Mouse (Mus musculus) Patski (cell line): ENCODE data around the gene Csnk2b. TPM values are rescaled to one million over a fixed set of nuclear protein-coding genes. Genes with fewer than 3 reads are reported as not detected.

ENCODE experiments used
- ATAC-seq: fragments of 100-300 bp; one replicate; pipeline ENCODE4 v1.8.0; 2021
- CTCF ChIA-PET: fragments of 350-600 bp; sonication (Branson Sonifier 250); formaldehyde crosslinking; loops from one replicate; lab custom pipeline; 2022; ENCODE audit warnings: inconsistent platforms; lab: Charles Lee
- POLR2A ChIA-PET: fragments of 350-600 bp; sonication (Branson Sonifier 250); formaldehyde crosslinking; loops from one replicate; lab custom pipeline; 2022; ENCODE audit warnings: antibody characterized with exemption, inconsistent platforms; lab: Charles Lee
- DNase-seq: peaks from one replicate; pipeline ENCODE4 v3.0.0-alpha.2; 2011; ENCODE audit warnings: low read depth, low spot score
- H3K27me3 ChIP-seq: fragments of 371-371 bp; one replicate; pipeline ENCODE4 v1.5.1; 2021
- CTCF ChIP-seq: fragments of 100-300 bp; IDR thresholded peaks from one replicate; pipeline ENCODE4 v1.5.1; 2021
- in situ Hi-C: fragments of 300-500 bp; cut with MboI; formaldehyde crosslinking; loops from 3 replicates; pipeline ENCODE4 v1.11.1; 2018; ENCODE audit warnings: low pct_unique_long_range_greater_than_20kb, mixed read lengths
- polyA plus RNA-seq: library from polyadenylated mRNA; unstranded; gene quantifications from one replicate; pipeline ENCODE4 v1.2.3, GENCODE M21; 2021

Csnk2b gene
- polyA plus RNA-seq, 1 experiment from 2014 or later: 254 TPM

DNA sequence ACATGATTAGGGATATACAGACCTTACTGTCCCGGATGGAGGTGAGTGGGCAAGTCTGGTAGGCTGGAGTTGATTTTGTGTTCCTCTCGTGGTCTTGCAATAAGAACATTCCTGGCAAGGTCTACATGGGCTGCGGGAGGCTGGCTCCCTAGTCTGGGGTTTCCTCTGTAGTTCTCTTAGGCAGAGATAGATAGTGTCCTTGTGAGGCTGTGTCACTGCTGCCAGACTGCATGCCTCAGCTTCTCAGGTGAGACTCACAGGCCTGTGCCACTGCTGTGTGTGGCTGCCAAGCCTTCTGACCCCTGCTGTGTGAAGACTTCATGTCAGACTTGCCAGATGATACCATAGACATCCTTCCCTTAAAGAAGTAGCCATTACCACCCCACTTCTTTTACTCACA, 17.4 kb upstream of the Csnk2b start:
- ATAC-seq (no peak), DNase-seq (no peak)
- H3K27me3 ChIP-seq: no peaks in the 10 kb centered on the region
- ChIA-PET CTCF (interaction anchor here (1.1 to 3.2 kb wide), 3 partner anchors 14 to 30 kb away, joined by 3 to 11 read pairs (median 8); partner anchors contain the start of gene D17H6S53E), POLR2A (interaction anchor here (1.4 to 3.5 kb wide), 2 partner anchors 8 to 24 kb away, joined by 7 to 17 read pairs; no protein-coding TSS in a partner anchor)
- in situ Hi-C loops: loop anchor here (25.0 kb wide), 1 partner anchor 502 kb away; the partner anchor contains the start of genes Atf6b, Fkbpl, Ppt2 and Prrt1
- TF ChIP-seq CTCF: no peak

DNA sequence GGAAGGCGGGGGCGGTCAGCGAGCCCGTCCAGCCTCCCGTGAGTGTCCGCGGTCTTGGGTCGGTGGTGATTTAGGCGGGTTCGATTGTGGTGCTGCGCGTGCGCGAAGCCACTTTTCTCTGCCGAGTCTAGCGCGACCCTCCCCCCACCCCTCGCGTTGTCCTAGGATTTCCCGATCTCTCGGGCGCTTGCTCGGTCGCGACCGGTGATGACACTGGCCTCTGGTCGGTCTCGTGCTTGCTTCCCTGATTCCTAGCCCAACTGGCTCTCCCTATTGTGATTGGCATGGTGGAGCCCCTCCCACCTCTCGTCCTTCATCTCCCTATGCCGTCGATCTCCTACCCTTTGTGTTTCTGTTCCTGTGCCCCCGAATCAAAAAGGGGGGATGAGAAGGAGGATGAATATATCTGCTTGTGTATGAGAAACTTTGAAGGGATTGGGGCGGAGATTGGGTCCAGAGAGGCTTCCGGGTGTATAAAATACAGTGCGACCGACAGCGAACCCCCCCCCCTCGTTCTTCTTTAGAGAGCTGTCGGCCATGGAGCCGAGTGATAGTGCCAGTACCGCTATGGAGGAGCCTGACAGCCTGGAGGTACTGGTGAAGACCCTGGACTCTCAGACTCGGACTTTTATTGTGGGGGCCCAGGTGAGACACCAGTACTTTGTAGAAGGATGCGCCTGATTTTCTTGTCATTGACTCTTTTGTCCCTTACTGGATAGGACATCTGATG, 13.9 kb upstream of the Csnk2b start:
- no peak for TF ChIP-seq CTCF
- ChIA-PET CTCF (no interaction called here), POLR2A (interaction anchor here (0.6 to 3.5 kb wide), 4 partner anchors 9 to 27 kb away, joined by 3 to 17 read pairs (median 4); partner anchors contain the start of gene D17H6S53E)
- in situ Hi-C loops: loop anchor here (25.0 kb wide), 1 partner anchor 498 kb away; the partner anchor contains the start of genes Atf6b, Fkbpl, Ppt2 and Prrt1
- peak; percentile 55 for ATAC-seq
- H3K27me3 ChIP-seq: no peaks in the 10 kb centered on the region
- no peak for DNase-seq

DNA sequence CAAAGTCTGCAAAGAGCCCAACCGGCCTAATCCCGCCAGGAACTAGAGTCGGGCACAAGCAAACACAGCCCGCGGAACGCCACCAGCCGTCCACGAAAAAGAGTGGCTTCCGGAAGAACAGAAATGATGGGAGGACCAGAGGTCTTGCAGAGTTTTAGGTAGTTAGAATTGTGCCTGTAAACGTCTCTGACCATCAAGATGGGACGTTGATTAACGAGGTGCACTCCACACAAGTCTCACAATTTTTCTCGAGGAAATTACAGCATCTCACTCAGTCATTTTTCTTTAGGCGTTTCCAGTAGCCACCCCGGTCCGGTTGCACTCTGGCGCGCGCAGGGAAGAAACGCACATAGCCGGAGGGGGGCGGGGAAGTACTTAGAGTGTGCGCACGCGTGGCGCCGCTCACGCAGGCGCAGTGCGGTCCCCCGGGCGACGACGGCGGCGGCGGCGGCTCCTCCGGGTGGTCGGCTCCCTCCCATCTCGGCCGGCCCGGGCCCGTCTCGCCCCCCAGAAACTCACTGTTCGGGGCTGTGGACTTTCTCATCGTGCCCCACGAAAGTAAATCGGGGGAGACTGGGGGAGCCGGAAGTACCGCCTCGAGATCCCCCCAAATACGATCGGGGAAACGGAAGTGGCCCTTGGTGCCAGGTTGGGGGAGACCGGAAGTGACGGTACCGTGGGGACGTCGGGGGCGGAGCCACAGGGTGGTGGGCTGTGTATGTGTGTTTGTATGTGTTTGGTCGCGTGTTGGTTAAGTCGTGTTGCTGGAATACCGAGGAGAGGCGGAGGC, 13.1 kb upstream of the Csnk2b start, which contains the start of gene Bag6:
Bag6 (plus strand) TSS at position 378 of the 790 bp plus-strand sequence.
- in situ Hi-C loops: loop anchor here (25.0 kb wide), 1 partner anchor 498 kb away; the partner anchor contains the start of genes Atf6b, Fkbpl, Ppt2 and Prrt1
- POLR2A ChIA-PET: no interaction called here
- ATAC-seq (peak; percentile 70), DNase-seq (peak; percentile 91)
- TF ChIP-seq CTCF: no peak
- no peaks in the 10 kb centered on the region for H3K27me3 ChIP-seq
- CTCF ChIA-PET: no interaction called here

DNA sequence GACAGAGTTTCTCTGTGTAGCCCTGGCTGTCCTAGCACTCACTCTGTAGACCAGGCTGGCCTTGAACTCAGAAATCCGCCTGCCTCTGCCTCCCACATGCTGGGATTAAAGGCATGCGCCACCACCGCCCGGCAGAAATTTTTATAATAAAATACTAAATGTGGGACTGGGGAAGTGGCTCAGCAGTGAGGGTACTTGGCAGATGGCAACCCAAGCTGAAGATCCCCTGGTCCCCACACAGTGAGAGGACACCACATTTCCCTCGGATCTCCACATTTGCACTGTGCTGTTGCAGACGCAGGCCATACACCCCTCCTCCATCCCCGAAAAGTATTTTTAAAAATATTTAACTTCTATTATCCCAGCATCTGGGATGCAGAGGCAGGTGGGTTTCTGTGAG, 11.7 kb upstream of the Csnk2b start:
- in situ Hi-C loops: loop anchor here (25.0 kb wide), 1 partner anchor 496 kb away; the partner anchor contains the start of genes Atf6b, Fkbpl, Ppt2 and Prrt1
- CTCF ChIA-PET: no interaction called here
- H3K27me3 ChIP-seq: no peaks in the 10 kb centered on the region
- POLR2A ChIA-PET: no interaction called here
- no peak for TF ChIP-seq CTCF
- DNase-seq (no peak), ATAC-seq (no peak)

DNA sequence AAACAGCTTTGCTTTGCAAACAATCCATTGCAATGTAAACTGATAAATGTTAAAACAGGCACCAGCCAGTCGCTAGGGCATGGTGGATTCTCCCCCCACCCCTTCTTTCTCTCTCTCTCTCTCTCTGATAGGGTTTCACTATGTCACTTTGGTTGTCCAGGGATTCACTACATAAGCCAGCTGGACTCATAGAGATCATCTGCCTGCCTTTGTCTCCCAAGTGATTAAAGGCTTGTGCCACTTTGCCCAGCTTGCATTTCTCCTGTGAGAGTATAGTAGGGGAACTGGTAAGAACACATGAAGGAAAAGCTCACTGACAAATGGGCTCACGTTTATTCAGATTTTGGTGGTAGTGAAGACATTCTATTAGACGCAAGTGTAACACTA, 10.3 kb upstream of the Csnk2b start:
- TF ChIP-seq CTCF: no peak
- DNase-seq (no peak), ATAC-seq (no peak)
- no peaks in the 10 kb centered on the region for H3K27me3 ChIP-seq
- CTCF ChIA-PET: no interaction called here
- POLR2A ChIA-PET: no interaction called here
- in situ Hi-C loops: loop anchor here (25.0 kb wide), 1 partner anchor 495 kb away; the partner anchor contains the start of genes Atf6b, Fkbpl, Ppt2 and Prrt1

DNA sequence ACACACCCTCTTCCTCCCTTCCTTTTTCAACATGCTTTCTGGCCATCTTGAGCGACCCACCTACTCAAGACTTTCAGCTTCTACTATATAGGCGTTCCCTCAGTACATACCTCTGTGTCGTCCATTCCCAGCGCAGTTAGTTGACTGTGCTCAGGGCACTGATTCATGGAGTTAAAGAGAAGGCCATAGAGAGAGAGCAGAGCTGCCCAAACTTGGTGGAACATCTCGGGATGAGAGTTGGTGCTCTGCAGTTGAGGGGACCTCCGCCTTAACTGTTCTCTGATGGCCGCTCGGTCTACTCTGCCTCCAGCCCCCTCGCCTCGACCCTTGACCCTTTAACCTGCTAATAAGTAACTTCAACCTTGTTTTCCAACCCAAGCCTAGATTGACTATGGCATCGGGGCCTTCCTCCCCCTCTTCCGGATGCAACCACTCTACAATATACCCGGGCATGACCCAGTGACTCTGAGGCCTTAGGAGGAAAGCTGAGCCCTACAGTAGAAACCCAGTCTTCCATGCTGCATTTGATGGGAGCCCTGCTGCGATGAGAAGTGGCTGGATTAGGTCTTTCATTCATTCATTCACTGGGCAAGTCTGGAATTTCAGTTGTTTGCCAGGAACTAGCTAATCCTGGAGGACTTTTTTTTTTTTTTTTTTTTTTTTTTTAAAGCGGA, 9.8 kb upstream of the Csnk2b start, which contains the start of gene Apom:
Apom (minus strand) TSS at position 551 of the 674 bp plus-strand sequence.
- in situ Hi-C loops: loop anchor here (25.0 kb wide), 1 partner anchor 494 kb away; the partner anchor contains the start of genes Atf6b, Fkbpl, Ppt2 and Prrt1
- CTCF ChIA-PET: no interaction called here

DNA sequence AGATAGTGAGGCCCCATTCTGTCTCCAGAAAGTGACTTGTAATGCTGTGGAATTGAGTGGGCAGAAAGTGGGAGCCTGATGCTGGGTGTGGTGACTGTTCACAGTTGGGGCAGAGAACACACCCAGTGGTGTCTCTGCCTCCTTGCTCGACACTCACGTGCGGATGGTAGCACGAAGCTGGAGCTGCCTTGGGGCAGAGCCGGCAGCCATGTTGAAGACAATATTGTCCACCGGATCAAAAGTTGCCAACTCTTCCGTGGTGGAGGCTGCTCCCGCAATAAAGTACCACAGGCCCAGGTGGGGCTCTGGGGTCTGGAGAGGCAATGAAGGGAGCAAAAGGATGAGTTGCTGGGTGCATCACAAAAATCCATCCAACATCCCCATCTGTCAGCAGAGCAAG, 9.2 kb upstream of the Csnk2b start:
- in situ Hi-C loops: loop anchor here (25.0 kb wide), 1 partner anchor 494 kb away; the partner anchor contains the start of genes Atf6b, Fkbpl, Ppt2 and Prrt1
- no peak for TF ChIP-seq CTCF
- no peaks in the 10 kb centered on the region for H3K27me3 ChIP-seq
- DNase-seq: no peak
- no peak for ATAC-seq
- POLR2A ChIA-PET: no interaction called here
- CTCF ChIA-PET: no interaction called here

More for the DNA sequence above, 9.8 kb upstream of the Csnk2b start, which contains the start of gene Apom:
- TF ChIP-seq CTCF: no peak
- ATAC-seq: no peak
- H3K27me3 ChIP-seq: no peaks in the 10 kb centered on the region
- POLR2A ChIA-PET: no interaction called here
- no peak for DNase-seq

DNA sequence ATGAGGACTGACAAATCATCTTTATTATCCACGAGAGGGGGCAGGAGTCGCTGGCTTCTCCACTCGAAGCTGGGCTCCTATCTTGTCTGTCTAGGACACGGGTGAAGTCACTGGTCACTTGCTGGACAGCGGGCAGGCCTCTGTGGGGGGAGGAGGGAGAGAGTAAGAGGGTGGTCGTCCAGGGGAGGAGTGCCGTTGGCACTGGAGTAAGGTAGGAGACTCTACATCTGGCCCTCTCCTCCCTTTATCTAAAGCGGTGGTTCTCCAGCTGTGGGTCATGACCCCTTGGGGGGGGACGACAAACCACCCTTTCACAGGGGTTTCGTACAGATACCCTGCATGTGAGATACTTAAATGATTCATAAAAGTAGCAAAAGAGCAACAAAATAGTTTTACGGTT, 7.1 kb upstream of the Csnk2b start:
- in situ Hi-C loops: loop anchor here (25.0 kb wide), 1 partner anchor 492 kb away; the partner anchor contains the start of genes Atf6b, Fkbpl, Ppt2 and Prrt1
- no peak for DNase-seq
- CTCF ChIA-PET: interaction anchor here (1.4 kb wide), 1 partner anchor 14 kb away, joined by 3 read pairs; no protein-coding TSS in a partner anchor
- H3K27me3 ChIP-seq: no peaks in the 10 kb centered on the region
- TF ChIP-seq CTCF: no peak
- no peak for ATAC-seq
- POLR2A ChIA-PET: interaction anchor here (0.6 to 0.7 kb wide), 2 partner anchors 19 to 131 kb away, joined by 3 to 7 read pairs; no protein-coding TSS in a partner anchor

DNA sequence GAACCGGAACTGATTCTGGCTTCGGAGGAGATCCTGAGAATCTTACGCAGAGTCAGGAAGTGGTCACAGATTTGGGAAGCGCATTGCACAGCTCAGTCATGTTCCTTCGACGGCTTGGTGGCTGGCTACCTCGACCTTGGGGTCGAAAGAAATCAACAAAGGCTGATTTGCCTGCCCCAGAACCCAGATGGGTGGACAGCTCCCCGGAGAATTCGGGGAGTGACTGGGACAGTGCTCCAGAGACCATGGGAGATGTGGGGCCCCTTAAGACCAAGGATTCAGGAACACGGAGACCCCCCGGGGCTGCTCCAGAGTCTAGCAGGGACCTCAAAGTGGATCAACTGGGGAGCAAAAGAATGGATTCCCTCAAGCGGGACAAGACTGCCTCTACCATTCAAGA, 5.2 kb upstream of the Csnk2b start:
- POLR2A ChIA-PET: interaction anchor here (1.5 kb wide), 1 partner anchor 79 kb away, joined by 3 read pairs; no protein-coding TSS in a partner anchor
- no peaks in the 10 kb centered on the region for H3K27me3 ChIP-seq
- DNase-seq (no peak), ATAC-seq (no peak)
- CTCF ChIA-PET: interaction anchor here (1.2 to 2.1 kb wide), 2 partner anchors 11 to 36 kb away, joined by 6 to 11 read pairs; no protein-coding TSS in a partner anchor
- TF ChIP-seq CTCF: no peak
- in situ Hi-C loops: loop anchor here (25.0 kb wide), 1 partner anchor 490 kb away; the partner anchor contains the start of genes Atf6b, Fkbpl, Ppt2 and Prrt1
